Mouse (Mus musculus): ENCODE measurements around the gene Lrrc75a.

DNA sequence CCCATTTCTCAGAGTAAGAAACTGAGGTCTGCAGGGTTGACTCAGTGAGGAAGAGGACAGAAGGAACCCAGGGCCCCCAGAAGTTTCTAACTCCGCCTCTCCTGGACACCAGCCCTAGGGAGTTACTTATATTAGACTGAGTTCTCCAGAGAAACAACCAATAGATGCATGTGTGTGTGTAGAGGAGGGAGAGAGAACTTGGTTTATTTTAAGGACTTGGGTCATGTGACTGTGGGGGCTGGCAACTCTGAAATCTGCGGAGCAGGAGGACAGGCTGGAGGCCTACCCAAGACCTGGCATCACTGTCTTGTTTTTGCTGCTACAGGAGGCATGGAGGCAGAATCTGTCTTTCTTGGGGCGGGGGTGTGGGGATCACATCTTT lies 11.5 kb downstream of the Lrrc75a start:
- no peak for TF ChIP-seq CTCF (IDR thresholded peaks at IDR 0.05; ENCODE audit: borderline replicate concordance, control insufficient read depth, extremely low read depth, insufficient read depth, low read length, poor library complexity)
- no peak for TF ChIP-seq POLR2A (IDR thresholded peaks at IDR 0.05; ENCODE audit: control insufficient read depth, extremely low read depth, insufficient read depth, low read length, poor library complexity)
